Mouse (Mus musculus) olfactory bulb, adult 2 months (tissue): ENCODE data around the gene Dlec1. TPM values are rescaled to one million over a fixed set of nuclear protein-coding genes. Genes with fewer than 3 reads are reported as not detected.
A peak's percentile ranks its signal among the peaks of the same experiment; 100 is the strongest.

ENCODE experiments used
- H3K27ac ChIP-seq: fragments of 200-500 bp; 2 replicates; pipeline ENCODE4 v1.5.1; 2012; ENCODE audit warnings: low read depth, low read length; ENCODE audit not compliant: insufficient read depth
- H3K4me1 ChIP-seq: fragments of 200-500 bp; 2 replicates; pipeline ENCODE4 v1.6.1; 2012; ENCODE audit warnings: low read length; ENCODE audit not compliant: control insufficient read depth, insufficient read depth
- H3K4me3 ChIP-seq: fragments of 200-500 bp; 2 replicates; pipeline ENCODE4 v1.5.1; 2012; ENCODE audit warnings: mild to moderate bottlenecking, low read depth, low read length, moderate library complexity; ENCODE audit not compliant: insufficient read depth
- CTCF ChIP-seq: fragments of 200-500 bp; IDR thresholded peaks from 2 replicates; pipeline ENCODE4 v1.5.1; 2012; ENCODE audit warnings: low read depth, mild to moderate bottlenecking, low read length, moderate library complexity; ENCODE audit not compliant: insufficient read depth
- POLR2A ChIP-seq: fragments of 200-500 bp; IDR thresholded peaks from 2 replicates; pipeline ENCODE4 v1.6.1; 2012; ENCODE audit warnings: mild to moderate bottlenecking, low read depth, low read length, moderate library complexity; ENCODE audit not compliant: insufficient read depth
- WGBS: fragments of 180-500 bp; shearing (Covaris S2); methylation state at CpG from one replicate; pipeline ENCODE4 v1.1.7; 2018; 5-methylcytosine and 5-hydroxymethylcytosine counted together
- polyA plus RNA-seq: library from polyadenylated mRNA; stranded (reverse); fragments of >200 nt; gene quantifications from 2 replicates; pipeline ENCODE4 v1.2.4, GENCODE M21; 2012; ENCODE audit warnings: low replicate concordance; ENCODE audit not compliant: missing spikeins, insufficient read depth, insufficient read length

Dlec1 gene
- polyA plus RNA-seq, 1 experiment: not detected

DNA sequence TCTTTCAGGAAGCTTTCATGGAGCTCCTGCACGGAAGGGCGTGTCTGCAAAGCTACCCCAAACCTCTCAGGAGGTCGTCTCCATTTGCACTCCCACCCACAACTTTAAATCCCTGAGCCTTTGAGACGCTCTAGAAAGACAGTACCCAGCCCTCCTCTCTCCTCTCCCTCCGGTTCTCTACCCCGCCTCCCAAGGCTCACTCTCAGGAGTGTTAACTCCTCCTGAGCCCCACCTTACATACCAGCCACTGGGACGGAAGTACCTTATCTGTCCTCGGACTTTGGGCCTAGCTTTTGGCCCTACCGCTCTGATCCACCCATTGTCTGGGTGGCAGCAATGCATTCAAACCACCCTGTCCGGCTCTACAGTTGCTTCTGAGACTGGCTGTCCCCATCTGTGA is 18.3 kb upstream of the Dlec1 start:
- peaks cover 14% of the 10 kb centered on the region for H3K4me1 ChIP-seq
- no peak for TF ChIP-seq CTCF
- TF ChIP-seq POLR2A: no peak
- no peak overlapping the region for H3K27ac ChIP-seq
- 81% methylated on average over 10 of the region's 10 CpGs for WGBS
- no peak overlapping the region for H3K4me3 ChIP-seq

DNA sequence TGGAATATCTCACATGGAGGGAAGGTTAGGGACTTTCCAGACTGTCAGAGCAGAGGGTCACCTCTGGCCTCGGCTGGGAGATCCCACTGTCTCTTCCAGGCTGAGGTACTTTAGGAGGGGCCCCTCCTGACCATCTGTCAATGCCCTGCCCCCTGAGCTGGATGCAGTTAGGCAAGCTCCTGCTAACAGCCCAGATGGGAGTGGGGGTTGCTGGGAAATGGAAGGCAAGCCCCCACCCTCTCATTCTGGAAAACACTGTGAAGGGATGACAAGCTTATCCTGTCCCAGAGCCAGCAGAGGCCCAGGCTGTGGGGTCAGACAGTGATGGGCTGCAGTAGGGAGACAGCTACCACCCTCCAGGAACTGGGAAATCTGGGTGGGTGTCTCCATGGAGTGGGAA is 15.8 kb upstream of the Dlec1 start:
- TF ChIP-seq POLR2A (no peak), CTCF (no peak)

DNA sequence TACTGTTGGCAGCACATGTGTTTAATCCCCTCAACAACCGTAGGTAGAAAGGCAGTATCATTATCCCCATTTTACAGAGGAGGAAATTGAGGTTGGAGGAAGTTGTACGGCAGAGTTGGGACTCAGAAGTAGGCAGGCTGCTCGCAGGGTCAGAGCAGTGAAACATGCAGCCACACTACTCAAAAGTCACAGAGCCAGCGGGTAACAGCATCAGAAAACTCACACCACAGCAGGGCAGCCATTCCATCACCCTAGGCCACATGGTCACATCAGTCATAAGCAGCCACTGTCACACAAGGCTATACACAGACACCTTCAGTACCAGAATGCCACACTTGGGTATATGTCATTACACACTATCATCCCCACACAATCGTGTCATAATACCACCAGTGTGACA is 15.0 kb upstream of the Dlec1 start:
- Histone ChIP-seq H3K4me1 (peaks cover 16% of the 10 kb centered on the region), H3K4me3 (no peak overlapping the region), H3K27ac (no peak overlapping the region)
- 81% methylated on average over 5 of the region's 5 CpGs for WGBS
- no peak for TF ChIP-seq CTCF
- no peak for TF ChIP-seq POLR2A

More for the DNA sequence above, 15.8 kb upstream of the Dlec1 start:
- H3K4me1 ChIP-seq: peaks cover 19% of the 10 kb centered on the region
- no peak overlapping the region for H3K27ac ChIP-seq
- no peak overlapping the region for H3K4me3 ChIP-seq
- WGBS: 87% methylated on average over 1 of the region's 1 CpGs

DNA sequence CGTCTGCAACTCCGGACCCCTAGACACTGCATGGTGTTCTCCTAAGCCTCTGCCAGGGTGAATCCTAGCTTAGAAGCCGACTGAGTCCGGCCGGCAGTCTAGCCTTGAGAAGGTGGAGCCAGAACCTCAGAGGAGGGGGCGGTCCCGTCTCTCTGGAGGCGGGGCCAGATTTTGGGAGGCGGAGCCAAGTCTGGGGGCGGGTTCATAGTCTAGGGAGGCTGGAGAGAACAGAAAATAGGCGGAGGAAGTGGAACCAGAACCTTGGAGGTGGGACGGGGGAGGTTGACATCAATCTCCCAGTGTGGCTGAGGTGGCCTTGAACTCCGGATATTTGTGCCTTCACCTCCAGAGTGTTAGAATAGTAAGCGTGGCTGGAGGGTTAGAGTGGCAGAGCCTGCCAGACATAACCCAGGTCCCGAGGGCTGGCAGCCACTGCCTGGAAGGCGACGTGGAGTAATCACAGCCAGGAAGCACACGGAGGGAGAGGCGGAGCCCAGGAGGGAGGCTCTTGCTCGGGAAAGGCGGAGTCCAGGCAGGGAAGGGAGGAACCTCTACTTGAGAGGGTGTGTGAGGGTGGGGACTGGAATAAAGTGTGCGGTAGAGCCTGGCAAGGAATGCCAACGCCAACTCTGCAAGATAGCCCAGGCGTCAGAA is 14.0 kb upstream of the Dlec1 start:
- H3K27ac ChIP-seq: no peak overlapping the region
- 6% methylated on average over 24 of the region's 24 CpGs for WGBS
- TF ChIP-seq POLR2A (0 out of 2 replicates have a peak, but pooled peaks have one; percentile 9), CTCF (no peak)

DNA sequence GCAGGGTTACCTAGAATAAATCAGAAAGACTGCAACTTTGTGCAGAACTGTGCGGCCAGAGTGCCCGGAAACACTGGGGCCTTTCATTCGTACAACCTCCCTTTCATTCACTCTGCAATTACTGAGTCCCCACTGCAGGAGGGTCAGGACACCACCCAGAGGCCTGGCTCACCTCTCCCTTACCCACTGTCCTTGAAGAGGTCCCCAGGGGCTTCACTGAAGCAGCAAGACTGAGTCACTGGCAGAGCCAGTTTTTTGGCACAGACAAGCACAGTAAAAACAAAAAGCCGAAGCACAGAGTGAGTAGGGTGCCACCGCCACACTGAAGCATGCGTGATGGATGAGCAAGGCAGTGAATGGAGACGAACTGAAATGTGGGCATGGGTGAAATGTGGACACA is 12.8 kb upstream of the Dlec1 start:
- TF ChIP-seq CTCF (no peak), POLR2A (no peak)
- Histone ChIP-seq H3K27ac (no peak overlapping the region), H3K4me3 (no peak overlapping the region), H3K4me1 (peaks cover 36% of the 10 kb centered on the region)
- 66% methylated on average over 7 of the region's 7 CpGs for WGBS

More for the DNA sequence above, 14.0 kb upstream of the Dlec1 start:
- H3K4me3 ChIP-seq: peak overlapping the region; percentile 22
- H3K4me1 ChIP-seq: peaks cover 25% of the 10 kb centered on the region

DNA sequence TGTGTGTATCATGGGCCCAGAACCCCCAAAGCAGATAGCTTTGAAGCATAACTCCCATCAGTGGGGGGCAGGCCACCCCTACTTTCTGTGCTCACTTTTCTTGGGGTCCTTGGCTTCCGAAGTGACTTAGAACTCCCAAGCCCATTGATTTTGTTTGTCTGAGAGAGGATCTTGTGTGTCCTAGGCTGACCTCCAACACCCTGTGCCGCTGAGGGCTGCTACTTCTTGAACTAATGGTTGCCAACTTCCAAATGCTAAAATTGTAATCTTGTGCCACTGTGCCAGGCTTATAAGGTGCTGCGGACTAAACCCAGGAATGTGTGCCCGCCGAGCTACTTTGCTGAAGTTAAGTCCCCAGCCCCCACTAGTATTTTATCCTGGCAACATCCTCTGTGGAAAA is 11.8 kb upstream of the Dlec1 start:
- Histone ChIP-seq H3K4me1 (peaks cover 36% of the 10 kb centered on the region), H3K4me3 (no peak overlapping the region), H3K27ac (no peak overlapping the region)
- TF ChIP-seq POLR2A (no peak), CTCF (no peak)
- WGBS: 82% methylated on average over 5 of the region's 5 CpGs

DNA sequence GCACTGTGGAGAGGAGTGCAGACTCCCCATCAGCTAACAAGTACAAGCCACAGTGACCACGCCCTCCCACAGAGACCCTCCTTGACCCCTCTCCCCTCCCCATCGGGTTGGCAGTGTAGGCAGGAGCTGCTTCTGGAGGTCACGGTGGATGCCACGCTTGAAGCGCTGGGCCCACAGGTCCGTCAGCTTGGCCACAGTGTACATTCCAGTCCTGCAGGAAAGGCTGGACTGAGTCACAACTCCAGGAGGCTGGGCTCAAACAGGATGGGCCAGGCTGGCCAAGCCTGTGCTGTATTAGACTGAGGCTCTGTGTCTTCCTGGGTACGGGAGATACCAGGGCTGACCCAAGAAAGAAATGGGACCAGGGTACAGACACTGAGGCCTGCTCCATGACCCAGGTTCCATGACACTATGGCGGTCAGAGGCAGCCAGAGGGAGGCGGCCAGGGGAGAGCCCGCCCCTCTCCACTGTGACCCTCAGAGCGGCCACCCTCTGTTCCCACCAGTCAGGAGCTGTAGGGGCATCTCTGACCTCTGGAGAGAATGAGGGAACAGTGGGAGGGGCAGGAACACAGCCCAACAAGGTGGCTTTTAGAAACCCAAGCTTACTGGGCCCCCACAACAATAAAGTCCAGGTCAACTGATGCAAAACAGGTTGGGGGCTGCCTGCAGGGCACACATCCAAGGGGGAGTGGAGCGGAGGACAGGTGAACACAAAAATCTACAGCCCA is 10.5 kb upstream of the Dlec1 start:
- WGBS: 86% methylated on average over 12 of the region's 12 CpGs
- Histone ChIP-seq H3K4me1 (peaks cover 36% of the 10 kb centered on the region), H3K27ac (no peak overlapping the region), H3K4me3 (no peak overlapping the region)
- TF ChIP-seq POLR2A (no peak), CTCF (no peak)

DNA sequence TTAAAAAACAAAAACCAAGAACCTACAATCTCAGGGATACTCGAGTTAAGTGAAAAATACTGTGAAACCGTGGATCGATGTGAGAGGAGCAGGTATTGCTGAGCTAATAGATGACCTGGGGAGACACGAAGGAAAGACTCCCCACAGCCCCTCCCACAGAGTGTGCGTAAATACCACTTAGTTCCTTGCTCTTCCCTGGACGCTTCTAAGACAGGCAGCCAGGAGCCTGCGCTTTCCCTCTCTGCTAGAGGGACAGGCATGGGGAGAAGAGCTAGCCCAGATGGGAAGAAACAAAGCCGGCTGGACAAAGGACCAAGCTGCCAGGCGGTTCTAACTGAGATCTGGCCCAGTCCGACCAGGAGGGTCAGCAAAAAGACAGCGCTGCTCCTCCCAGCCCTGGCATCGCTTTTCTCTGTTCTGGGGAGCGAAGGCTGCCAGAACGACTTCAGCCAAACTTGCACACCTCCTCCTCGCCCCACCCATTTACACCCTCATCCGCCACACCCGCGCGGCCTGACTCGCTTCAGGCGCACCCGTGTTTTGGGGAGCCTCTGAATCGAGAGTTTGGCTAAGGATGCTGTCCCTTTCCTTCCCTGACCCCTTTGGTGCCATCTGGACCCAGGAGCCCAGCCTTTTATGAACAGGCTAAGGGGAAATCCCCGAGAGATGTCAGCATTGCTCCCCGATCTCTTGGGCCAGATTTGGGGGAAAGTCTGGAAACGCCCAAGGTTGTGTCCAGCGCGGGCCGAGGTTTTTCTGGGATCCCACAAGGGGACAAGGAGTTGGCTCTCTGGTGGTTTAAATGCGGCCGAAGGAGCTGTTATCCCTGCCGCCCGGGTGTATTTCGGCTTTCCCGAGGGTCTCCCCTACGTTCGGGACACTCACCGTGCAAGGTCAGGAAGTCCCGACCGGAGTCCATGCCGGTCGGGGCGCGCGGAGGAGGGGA is 9.5 kb upstream of the Dlec1 start:
- TF ChIP-seq POLR2A: 0 out of 2 replicates have a peak, but pooled peaks have one; percentile 47
- TF ChIP-seq CTCF: no peak
- Histone ChIP-seq H3K27ac (no peak overlapping the region), H3K4me3 (peak overlapping the region; percentile 64), H3K4me1 (peaks cover 35% of the 10 kb centered on the region)
- 11% methylated on average over 45 of the region's 45 CpGs for WGBS
